Mouse (Mus musculus) intestine, postnatal 0 days (tissue): ENCODE measurements around the gene Fam213a. TPM values are rescaled to one million over a fixed set of nuclear protein-coding genes. Genes with fewer than 3 reads are reported as not detected.
A peak's percentile ranks its signal among the peaks of the same experiment; 100 is the strongest.

Experiments
- ATAC-seq: fragments of 200-750 bp; cut with Nextera tagmentation; 2 replicates; pipeline ENCODE4 v1.8.0; 2017; ENCODE audit warnings: mild to moderate bottlenecking, moderate TSS enrichment, moderate library complexity
- H3K27ac ChIP-seq: fragments of 300-500 bp; sonication (generic); 2 replicates; pipeline ENCODE4 v1.5.1; 2014; ENCODE audit warnings: mild to moderate bottlenecking, low read depth, low read length, moderate library complexity
- H3K27me3 ChIP-seq: fragments of 300-500 bp; sonication (generic); replicated peaks from 2 replicates; pipeline ENCODE4 v1.6.1; 2014; ENCODE audit warnings: low read length, mixed read lengths; ENCODE audit not compliant: control insufficient read depth, insufficient read depth
- H3K36me3 ChIP-seq: fragments of 300-500 bp; sonication (generic); 2 replicates; pipeline ENCODE4 v1.6.1; 2014; ENCODE audit warnings: mild to moderate bottlenecking, moderate library complexity; ENCODE audit not compliant: control insufficient read depth, insufficient read depth
- H3K4me1 ChIP-seq: fragments of 300-500 bp; sonication (generic); replicated peaks from 2 replicates; pipeline ENCODE4 v1.6.1; 2014; ENCODE audit warnings: antibody characterized with exemption, low read length, mixed read lengths; ENCODE audit not compliant: control insufficient read depth, insufficient read depth
- H3K4me2 ChIP-seq: fragments of 300-500 bp; sonication (generic); replicated peaks from 2 replicates; pipeline ENCODE4 v1.6.1; 2014; ENCODE audit warnings: low read depth, mild to moderate bottlenecking, moderate library complexity
- H3K4me3 ChIP-seq: fragments of 300-500 bp; sonication (generic); 2 replicates; pipeline ENCODE4 v1.5.1; 2014; ENCODE audit warnings: low read depth, low read length
- H3K9ac ChIP-seq: fragments of 300-500 bp; sonication (generic); 2 replicates; pipeline ENCODE4 v1.6.1; 2014; ENCODE audit warnings: mild to moderate bottlenecking, low read depth, low read length
- H3K9me3 ChIP-seq: fragments of 300-500 bp; sonication (generic); 2 replicates; pipeline ENCODE4 v1.6.1; 2016; ENCODE audit warnings: mixed run types; ENCODE audit not compliant: control insufficient read depth
- CTCF ChIP-seq: sonication (generic); IDR thresholded peaks from 2 replicates; pipeline ENCODE4 v1.5.1; 2016; ENCODE audit warnings: low read depth, mild to moderate bottlenecking, control low read depth, antibody characterized with exemption, moderate library complexity
- WGBS: fragments of 180-500 bp; shearing (Covaris S2); extraction: QIAGEN DNeasy Blood & Tissue Kit; methylation state at CpG from one replicate; pipeline ENCODE4 v1.1.7; 2014; 5-methylcytosine and 5-hydroxymethylcytosine counted together
- polyA plus RNA-seq: library from polyadenylated mRNA; unstranded; fragments of >200 nt; fragmentation: Nextera tagmentation; extraction: Ambion mirVana; gene quantifications from 2 replicates; pipeline ENCODE4 v1.2.1, GENCODE M21; 2015

Gene Fam213a
- polyA plus RNA-seq, 1 experiment from 2014 or later = 86.9 TPM

GRCm38 (mm10) chr14:40956252-40957146 lies 57.1 kb downstream of the Fam213a start:
- H3K9me3 ChIP-seq = no peaks in the 10 kb centered on the region
- peak overlapping the region; percentile 66 for H3K27ac ChIP-seq
- 37% methylated on average over 13 of the region's 13 CpGs for WGBS
- H3K27me3 ChIP-seq = no peaks in the 10 kb centered on the region
- TF ChIP-seq CTCF = peak; percentile 63
- H3K4me3 ChIP-seq = no peak overlapping the region
- peak; percentile 56 for ATAC-seq
- H3K36me3 ChIP-seq = 0 out of 2 replicates have a peak, but pooled peaks cover 3% of the 10 kb centered on the region
- no peak overlapping the region for H3K9ac ChIP-seq
- no peak overlapping the region; the same call in 1 of the 2 replicates for H3K4me2 ChIP-seq
- peaks cover 27% of the 10 kb centered on the region; the same call in 1 of the 2 replicates for H3K4me1 ChIP-seq

GRCm38 (mm10) chr14:40955596-40956251 lies 57.9 kb downstream of the Fam213a start:
- Histone ChIP-seq H3K9me3 (no peaks in the 10 kb centered on the region), H3K36me3 (0 out of 2 replicates have a peak, but pooled peaks cover 3% of the 10 kb centered on the region)

GRCm38 (mm10) chr14:40955146-40955545 lies 58.4 kb downstream of the Fam213a start:
- H3K4me3 ChIP-seq = no peak overlapping the region
- no peaks in the 10 kb centered on the region for H3K9me3 ChIP-seq
- no peak overlapping the region for H3K4me2 ChIP-seq
- H3K9ac ChIP-seq = no peak overlapping the region; the same call in 1 of the 2 replicates
- ATAC-seq = no peak
- 0 out of 2 replicates have a peak overlapping the region, but pooled peaks have one; percentile 66 for H3K27ac ChIP-seq
- peaks cover 35% of the 10 kb centered on the region for H3K4me1 ChIP-seq
- no peaks in the 10 kb centered on the region for H3K27me3 ChIP-seq
- no peak for TF ChIP-seq CTCF
- H3K36me3 ChIP-seq = 0 out of 2 replicates have a peak, but pooled peaks cover 3% of the 10 kb centered on the region
- 43% methylated on average over 1 of the region's 1 CpGs for WGBS

More at GRCm38 (mm10) chr14:40955596-40956251, 57.9 kb downstream of the Fam213a start:
- peak; percentile 7; the same call in 1 of the 2 replicates for ATAC-seq
- Histone ChIP-seq H3K4me3 (no peak overlapping the region), H3K27me3 (no peaks in the 10 kb centered on the region), H3K27ac (peak overlapping the region; percentile 66), H3K4me1 (peaks cover 29% of the 10 kb centered on the region), H3K9ac (no peak overlapping the region; the same call in 1 of the 2 replicates), H3K4me2 (no peak overlapping the region)
- no peak for TF ChIP-seq CTCF
- WGBS = 47% methylated on average over 10 of the region's 10 CpGs

- peaks cover 26% of the 10 kb centered on the region for H3K4me1 ChIP-seq
- 0 out of 2 replicates have a peak, but pooled peaks cover 3% of the 10 kb centered on the region for H3K36me3 ChIP-seq
Measured at GRCm38 (mm10) chr14:40953381-40953780, 60.2 kb downstream of the Fam213a start.

GRCm38 (mm10) chr14:40952715-40953114 lies 60.9 kb downstream of the Fam213a start:
- no peak overlapping the region for H3K4me3 ChIP-seq
- no peaks in the 10 kb centered on the region for H3K27me3 ChIP-seq
- no peak for ATAC-seq
- no peaks in the 10 kb centered on the region for H3K9me3 ChIP-seq
- TF ChIP-seq CTCF = no peak
- no peak overlapping the region for H3K9ac ChIP-seq
- WGBS = 66% methylated on average over 2 of the region's 2 CpGs
- no peak overlapping the region for H3K27ac ChIP-seq
- H3K36me3 ChIP-seq = 0 out of 2 replicates have a peak, but pooled peaks cover 3% of the 10 kb centered on the region
- no peak overlapping the region for H3K4me2 ChIP-seq
- H3K4me1 ChIP-seq = peaks cover 21% of the 10 kb centered on the region

More at GRCm38 (mm10) chr14:40953381-40953780, 60.2 kb downstream of the Fam213a start:
- 84% methylated on average over 5 of the region's 5 CpGs for WGBS
- no peak for ATAC-seq
- Histone ChIP-seq H3K9me3 (no peaks in the 10 kb centered on the region), H3K4me3 (no peak overlapping the region), H3K9ac (no peak overlapping the region), H3K4me2 (no peak overlapping the region), H3K27me3 (no peaks in the 10 kb centered on the region), H3K27ac (no peak overlapping the region)
- no peak for TF ChIP-seq CTCF

GRCm38 (mm10) chr14:40952301-40952700 lies 61.3 kb downstream of the Fam213a start:
- H3K36me3 ChIP-seq = 0 out of 2 replicates have a peak, but pooled peaks cover 3% of the 10 kb centered on the region
- no peak overlapping the region for H3K4me2 ChIP-seq
- WGBS = 78% methylated on average over 3 of the region's 3 CpGs
- ATAC-seq = no peak
- no peak overlapping the region for H3K4me3 ChIP-seq
- peaks cover 19% of the 10 kb centered on the region for H3K4me1 ChIP-seq
- no peak overlapping the region for H3K9ac ChIP-seq
- H3K27me3 ChIP-seq = no peaks in the 10 kb centered on the region
- TF ChIP-seq CTCF = no peak
- no peak overlapping the region for H3K27ac ChIP-seq
- no peaks in the 10 kb centered on the region for H3K9me3 ChIP-seq
